Mouse (Mus musculus) liver, postnatal 0 days (tissue): ENCODE results near the gene Sergef. TPM values are rescaled to one million over a fixed set of nuclear protein-coding genes. Genes with fewer than 3 reads are reported as not detected.

Experiments
- ATAC-seq: fragments of 200-750 bp; cut with Nextera tagmentation; 2 replicates; pipeline ENCODE4 v1.8.0; 2017; ENCODE audit warnings: mild to moderate bottlenecking, moderate library complexity
- DNase-seq: peaks from one replicate; pipeline ENCODE4 v3.0.0-alpha.2; 2016
- H3K27ac ChIP-seq: fragments of 300-500 bp; sonication (generic); 2 replicates; pipeline ENCODE4 v1.5.1; 2014; ENCODE audit warnings: antibody characterized with exemption, moderate library complexity, mild to moderate bottlenecking, low read depth
- H3K27me3 ChIP-seq: fragments of 300-500 bp; sonication (generic); 2 replicates; pipeline ENCODE4 v1.6.1; 2014; ENCODE audit warnings: low read length, control low read depth, mixed read lengths; ENCODE audit not compliant: insufficient read depth
- H3K36me3 ChIP-seq: fragments of 300-500 bp; sonication (generic); replicated peaks from 2 replicates; pipeline ENCODE4 v1.6.1; 2014; ENCODE audit warnings: mild to moderate bottlenecking, control low read depth, low read length, moderate library complexity, mixed read lengths; ENCODE audit not compliant: insufficient read depth
- H3K4me1 ChIP-seq: fragments of 300-500 bp; sonication (generic); 2 replicates; pipeline ENCODE4 v1.6.1; 2014; ENCODE audit warnings: antibody characterized with exemption, mild to moderate bottlenecking, control low read depth; ENCODE audit not compliant: insufficient read depth
- H3K4me2 ChIP-seq: fragments of 300-500 bp; sonication (generic); 2 replicates; pipeline ENCODE4 v1.6.1; 2014; ENCODE audit warnings: low read depth, mild to moderate bottlenecking, low read length, moderate library complexity, mixed read lengths
- H3K4me3 ChIP-seq: fragments of 300-500 bp; sonication (generic); 2 replicates; pipeline ENCODE4 v1.5.1; 2014; ENCODE audit warnings: low read depth, low read length
- H3K9ac ChIP-seq: fragments of 300-500 bp; sonication (generic); replicated peaks from 2 replicates; pipeline ENCODE4 v1.6.1; 2014; ENCODE audit warnings: mild to moderate bottlenecking, moderate library complexity
- H3K9me3 ChIP-seq: fragments of 300-500 bp; sonication (generic); 2 replicates; pipeline ENCODE4 v1.6.1; 2016; ENCODE audit warnings: mild to moderate bottlenecking, control low read depth, low read length, mixed read lengths
- CTCF ChIP-seq: sonication (generic); IDR thresholded peaks from 2 replicates; pipeline ENCODE4 v1.5.1; 2016; ENCODE audit warnings: antibody characterized with exemption, low read depth
- EP300 ChIP-seq: IDR thresholded peaks from 2 replicates; pipeline ENCODE4 v1.6.1; 2016; ENCODE audit warnings: antibody characterized with exemption, low read depth, mild to moderate bottlenecking
- WGBS: fragments of 180-500 bp; shearing (Covaris S2); extraction: QIAGEN DNeasy Blood & Tissue Kit; methylation state at CpG from one replicate; pipeline ENCODE4 v1.1.7; 2014; ENCODE audit not compliant: insufficient replicate concordance; 5-methylcytosine and 5-hydroxymethylcytosine counted together
- polyA plus RNA-seq: library from polyadenylated mRNA; unstranded; fragments of >200 nt; fragmentation: Nextera tagmentation; extraction: Ambion mirVana; gene quantifications from 2 replicates; pipeline ENCODE4 v1.2.1, GENCODE M21; 2015

Gene Sergef
- polyA plus RNA-seq, 1 experiment from 2014 or later: 4.3 TPM

- Histone ChIP-seq H3K36me3 (peaks cover 7% of the 10 kb centered on the region; the same call in 1 of the 2 replicates), H3K4me1 (peaks cover 5% of the 10 kb centered on the region; the same call in 1 of the 2 replicates), H3K9ac (no peak overlapping the region), H3K4me2 (no peak overlapping the region), H3K9me3 (no peaks in the 10 kb centered on the region), H3K4me3 (no peak overlapping the region), H3K27me3 (no peaks in the 10 kb centered on the region), H3K27ac (no peak overlapping the region)
- no peak for TF ChIP-seq EP300
- no peak for TF ChIP-seq CTCF
- WGBS: 88% methylated on average over 23 of the region's 23 CpGs
- ATAC-seq: no peak
- DNase-seq: no peak
Measured at GRCm38 (mm10) chr7:46618416-46619110, 21.0 kb downstream of the Sergef start.

GRCm38 (mm10) chr7:46616429-46617005 is 23.1 kb downstream of the Sergef start:
- 80% methylated on average over 7 of the region's 7 CpGs for WGBS
- Histone ChIP-seq H3K27ac (no peak overlapping the region), H3K4me1 (peaks cover 5% of the 10 kb centered on the region; the same call in 1 of the 2 replicates), H3K9ac (no peak overlapping the region), H3K36me3 (peaks cover 7% of the 10 kb centered on the region; the same call in 1 of the 2 replicates), H3K9me3 (no peaks in the 10 kb centered on the region), H3K4me2 (no peak overlapping the region), H3K4me3 (no peak overlapping the region), H3K27me3 (no peaks in the 10 kb centered on the region)
- no peak for TF ChIP-seq EP300
- TF ChIP-seq CTCF: no peak
- DNase-seq: no peak
- ATAC-seq: peak; percentile 56

- Histone ChIP-seq H3K27ac (no peak overlapping the region), H3K4me2 (no peak overlapping the region), H3K9me3 (no peaks in the 10 kb centered on the region), H3K4me3 (no peak overlapping the region), H3K4me1 (peaks cover 5% of the 10 kb centered on the region; the same call in 1 of the 2 replicates), H3K36me3 (peaks cover 5% of the 10 kb centered on the region; the same call in 1 of the 2 replicates), H3K27me3 (no peaks in the 10 kb centered on the region), H3K9ac (no peak overlapping the region)
- no peak for TF ChIP-seq CTCF
- no peak for TF ChIP-seq EP300
- whole genome bisulfite sequencing: 36% methylated on average over 5 of the region's 5 CpGs
- DNase-seq: peak; percentile 40
- peak; percentile 70 for ATAC-seq
Measured at GRCm38 (mm10) chr7:46615256-46615977, 24.2 kb downstream of the Sergef start.

GRCm38 (mm10) chr7:46614263-46614662 is 25.3 kb downstream of the Sergef start:
- Histone ChIP-seq H3K36me3 (peaks cover 4% of the 10 kb centered on the region; the same call in 1 of the 2 replicates), H3K27ac (no peak overlapping the region), H3K27me3 (no peaks in the 10 kb centered on the region), H3K4me1 (peaks cover 5% of the 10 kb centered on the region; the same call in 1 of the 2 replicates), H3K9ac (no peak overlapping the region), H3K4me2 (no peak overlapping the region), H3K4me3 (no peak overlapping the region), H3K9me3 (no peaks in the 10 kb centered on the region)
- DNase-seq (no peak), ATAC-seq (no peak)
- TF ChIP-seq EP300 (no peak), CTCF (no peak)
- 85% methylated on average over 12 of the region's 12 CpGs for WGBS

- peaks cover 4% of the 10 kb centered on the region; the same call in 1 of the 2 replicates for H3K36me3 ChIP-seq
- TF ChIP-seq CTCF (no peak), EP300 (no peak)
- no peak for ATAC-seq
- H3K4me3 ChIP-seq: no peak overlapping the region
- no peak overlapping the region for H3K9ac ChIP-seq
- no peaks in the 10 kb centered on the region for H3K9me3 ChIP-seq
- no peak overlapping the region for H3K4me2 ChIP-seq
- no peak overlapping the region for H3K27ac ChIP-seq
- no peaks in the 10 kb centered on the region for H3K27me3 ChIP-seq
- no peak for DNase-seq
- 85% methylated on average over 10 of the region's 10 CpGs for WGBS
- peaks cover 5% of the 10 kb centered on the region; the same call in 1 of the 2 replicates for H3K4me1 ChIP-seq
Measured at GRCm38 (mm10) chr7:46613091-46613490, 26.5 kb downstream of the Sergef start.

- no peak overlapping the region for H3K9ac ChIP-seq
- H3K9me3 ChIP-seq: no peaks in the 10 kb centered on the region
- TF ChIP-seq EP300: no peak
- TF ChIP-seq CTCF: no peak
- peaks cover 5% of the 10 kb centered on the region; the same call in 1 of the 2 replicates for H3K4me1 ChIP-seq
- no peak overlapping the region for H3K27ac ChIP-seq
- H3K36me3 ChIP-seq: peaks cover 4% of the 10 kb centered on the region; the same call in 1 of the 2 replicates
- no peaks in the 10 kb centered on the region for H3K27me3 ChIP-seq
- no peak overlapping the region for H3K4me2 ChIP-seq
- 76% methylated on average over 6 of the region's 6 CpGs for WGBS
- ATAC-seq (no peak), DNase-seq (no peak)
- no peak overlapping the region for H3K4me3 ChIP-seq
Measured at GRCm38 (mm10) chr7:46612421-46612937, 27.1 kb downstream of the Sergef start.
